Mouse (Mus musculus): ENCODE measurements around the gene Gm49380.

DNA sequence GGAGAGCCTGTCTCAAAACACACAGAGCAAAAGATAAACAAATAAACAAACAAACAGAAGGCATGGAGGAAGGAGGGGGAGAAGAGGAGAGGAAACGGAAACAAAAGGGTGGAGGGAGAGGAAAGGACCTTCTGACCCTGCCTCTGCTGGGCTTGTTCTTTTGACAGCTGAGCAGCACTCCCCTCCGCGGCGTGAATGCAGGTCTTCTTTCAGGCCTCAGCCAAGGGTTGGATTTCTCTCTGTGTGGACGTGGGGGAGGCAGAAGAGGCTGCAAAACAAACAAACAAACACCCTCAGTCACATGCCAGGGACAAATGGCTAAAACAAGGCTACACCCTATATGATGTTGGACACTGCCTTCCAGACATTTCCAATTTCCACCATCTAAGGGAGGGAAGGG lies 11.7 kb upstream of the Gm49380 start:
- TF ChIP-seq CTCF (IDR thresholded peaks at IDR 0.05; ENCODE audit: extremely low read depth, insufficient read depth, low read length): no peak
- no peak for TF ChIP-seq POLR2A (IDR thresholded peaks at IDR 0.05; ENCODE audit: extremely low read depth, insufficient read depth, low read length)
